Mouse (Mus musculus) heart, postnatal 0 days (tissue): ENCODE measurements at regions not wholly inside any gene's neighbourhood (a gene's known extent, or its start where the extent isn't known, plus 50 kb on each side); places are given as distances from the start of the nearest gene placed in this dataset.

Source experiments
- ATAC-seq: fragments of 200-750 bp; cut with Nextera tagmentation; 2 replicates; pipeline ENCODE4 v1.8.0; 2017; ENCODE audit warnings: low read depth, moderate number of reproducible peaks, moderate library complexity; ENCODE audit not compliant: insufficient read depth
- DNase-seq: peaks from one replicate; pipeline ENCODE4 v3.0.0-alpha.2; 2016; ENCODE audit warnings: low spot score
- H3K27ac ChIP-seq: fragments of 300-500 bp; sonication (generic); 2 replicates; pipeline ENCODE4 v1.5.1; 2014; ENCODE audit warnings: low read depth, mild to moderate bottlenecking
- H3K27me3 ChIP-seq: fragments of 300-500 bp; sonication (generic); 2 replicates; pipeline ENCODE4 v1.6.1; 2014; ENCODE audit warnings: low read length, mixed read lengths; ENCODE audit not compliant: control insufficient read depth, insufficient read depth
- H3K36me3 ChIP-seq: fragments of 300-500 bp; sonication (generic); replicated peaks from 2 replicates; pipeline ENCODE4 v1.6.1; 2014; ENCODE audit warnings: low read length, mixed read lengths; ENCODE audit not compliant: control insufficient read depth, insufficient read depth
- H3K4me1 ChIP-seq: fragments of 300-500 bp; sonication (generic); 2 replicates; pipeline ENCODE4 v1.6.1; 2014; ENCODE audit warnings: antibody characterized with exemption; ENCODE audit not compliant: control insufficient read depth, insufficient read depth
- H3K4me2 ChIP-seq: fragments of 300-500 bp; sonication (generic); 2 replicates; pipeline ENCODE4 v1.6.1; 2014; ENCODE audit warnings: low read depth, mild to moderate bottlenecking, low read length, moderate library complexity
- H3K4me3 ChIP-seq: fragments of 300-500 bp; sonication (generic); 2 replicates; pipeline ENCODE4 v1.5.1; 2014; ENCODE audit warnings: low read depth, low read length
- H3K9ac ChIP-seq: fragments of 300-500 bp; sonication (generic); replicated peaks from 2 replicates; pipeline ENCODE4 v1.6.1; 2014; ENCODE audit warnings: low read depth, low read length, mixed read lengths
- H3K9me3 ChIP-seq: fragments of 300-500 bp; sonication (generic); replicated peaks from 2 replicates; pipeline ENCODE4 v1.6.1; 2016; ENCODE audit warnings: low read length; ENCODE audit not compliant: control insufficient read depth
- CTCF ChIP-seq: IDR thresholded peaks from 2 replicates; pipeline ENCODE4 v1.5.1; 2016; ENCODE audit warnings: antibody characterized with exemption, control low read depth, low read depth
- EP300 ChIP-seq: IDR thresholded peaks from 2 replicates; pipeline ENCODE4 v1.6.1; 2016; ENCODE audit warnings: antibody characterized with exemption, low read depth
- WGBS: fragments of 180-500 bp; shearing (Covaris S2); extraction: QIAGEN DNeasy Blood & Tissue Kit; methylation state at CpG from one replicate; pipeline ENCODE4 v1.1.7; 2014; 5-methylcytosine and 5-hydroxymethylcytosine counted together

- Histone ChIP-seq H3K4me2 (no peak overlapping the region), H3K4me3 (no peak overlapping the region), H3K36me3 (no peaks in the 10 kb centered on the region), H3K9me3 (no peaks in the 10 kb centered on the region), H3K27ac (no peak overlapping the region), H3K9ac (no peak overlapping the region), H3K27me3 (no peaks in the 10 kb centered on the region), H3K4me1 (no peaks in the 10 kb centered on the region)
- WGBS, result 40% methylated on average over 1 of the region's 1 CpGs
- TF ChIP-seq EP300 (no peak), CTCF (peak; percentile 75)
- no peak for ATAC-seq
- peak; percentile 24 for DNase-seq
Observed at GRCm38 (mm10) chr1:98179030-98179429, 83.6 kb upstream of the Pam start.

- TF ChIP-seq EP300 (no peak), CTCF (no peak)
Observed at GRCm38 (mm10) chr1:98174811-98175132, 79.3 kb upstream of the Pam start.

GRCm38 (mm10) chr1:98173907-98174810 lies 78.7 kb upstream of the Pam start:
- WGBS, result 73% methylated on average over 11 of the region's 11 CpGs
- no peaks in the 10 kb centered on the region for H3K4me1 ChIP-seq
- no peaks in the 10 kb centered on the region for H3K27me3 ChIP-seq
- H3K9me3 ChIP-seq, result no peaks in the 10 kb centered on the region
- no peak overlapping the region for H3K27ac ChIP-seq
- no peak for ATAC-seq
- H3K4me2 ChIP-seq, result no peak overlapping the region
- DNase-seq, result no peak
- TF ChIP-seq CTCF, result no peak
- no peak for TF ChIP-seq EP300
- no peak overlapping the region for H3K9ac ChIP-seq
- H3K36me3 ChIP-seq, result no peaks in the 10 kb centered on the region
- no peak overlapping the region for H3K4me3 ChIP-seq

More at GRCm38 (mm10) chr1:98174811-98175132, 79.3 kb upstream of the Pam start:
- 76% methylated on average over 4 of the region's 4 CpGs for WGBS
- Histone ChIP-seq H3K9ac (no peak overlapping the region), H3K36me3 (no peaks in the 10 kb centered on the region), H3K27ac (no peak overlapping the region), H3K4me2 (no peak overlapping the region), H3K4me1 (no peaks in the 10 kb centered on the region), H3K9me3 (no peaks in the 10 kb centered on the region), H3K27me3 (no peaks in the 10 kb centered on the region), H3K4me3 (no peak overlapping the region)
- no peak for DNase-seq
- no peak for ATAC-seq

- Histone ChIP-seq H3K9ac (no peak overlapping the region), H3K36me3 (no peaks in the 10 kb centered on the region), H3K9me3 (no peaks in the 10 kb centered on the region), H3K27me3 (no peaks in the 10 kb centered on the region), H3K4me1 (no peaks in the 10 kb centered on the region), H3K27ac (no peak overlapping the region), H3K4me3 (no peak overlapping the region), H3K4me2 (no peak overlapping the region)
- no peak for TF ChIP-seq CTCF
- no peak for TF ChIP-seq EP300
- DNase-seq (no peak), ATAC-seq (no peak)
- 80% methylated on average over 2 of the region's 2 CpGs for WGBS
Observed at GRCm38 (mm10) chr1:98173431-98173830, 78.0 kb upstream of the Pam start.

- no peaks in the 10 kb centered on the region for H3K27me3 ChIP-seq
- no peak overlapping the region for H3K27ac ChIP-seq
- WGBS, result 84% methylated on average over 2 of the region's 2 CpGs
- H3K4me1 ChIP-seq, result no peaks in the 10 kb centered on the region
- TF ChIP-seq CTCF (no peak), EP300 (no peak)
- ATAC-seq, result no peak
- no peaks in the 10 kb centered on the region for H3K9me3 ChIP-seq
- H3K9ac ChIP-seq, result no peak overlapping the region
- no peak for DNase-seq
- no peaks in the 10 kb centered on the region for H3K36me3 ChIP-seq
- no peak overlapping the region for H3K4me3 ChIP-seq
- no peak overlapping the region for H3K4me2 ChIP-seq
Observed at GRCm38 (mm10) chr1:98171291-98171690, 75.8 kb upstream of the Pam start.

- no peaks in the 10 kb centered on the region for H3K27me3 ChIP-seq
- no peak overlapping the region for H3K27ac ChIP-seq
- ATAC-seq (no peak), DNase-seq (no peak)
- no peaks in the 10 kb centered on the region for H3K36me3 ChIP-seq
- no peak overlapping the region for H3K4me3 ChIP-seq
- H3K4me2 ChIP-seq, result no peak overlapping the region
- H3K4me1 ChIP-seq, result no peaks in the 10 kb centered on the region
- no peaks in the 10 kb centered on the region for H3K9me3 ChIP-seq
- H3K9ac ChIP-seq, result no peak overlapping the region
- no peak for TF ChIP-seq EP300
Observed at GRCm38 (mm10) chr1:98169352-98169751, 73.9 kb upstream of the Pam start.
